Mouse (Mus musculus) heart, embryonic 14.5 days (tissue): ENCODE measurements around the gene S100a1. TPM values are rescaled to one million over a fixed set of nuclear protein-coding genes. Genes with fewer than 3 reads are reported as not detected.

Source experiments
- ATAC-seq: fragments of 200-750 bp; cut with Nextera tagmentation; 2 replicates; pipeline ENCODE4 v1.8.0; 2017; ENCODE audit warnings: low read depth, moderate TSS enrichment; ENCODE audit not compliant: insufficient number of reproducible peaks, insufficient read depth, low FRiP score
- H3K27ac ChIP-seq, 2 experiments: fragments of 200-500 bp in 1 of 2; fragments of 300-500 bp in 1 of 2; sonication (generic) in 1 of 2; replicated peaks in 1 of 2; 2 replicates each; pipeline ENCODE4 v1.5.1; 2012 to 2014; ENCODE audit warnings: low read depth in 2 of 2, low read length in 2 of 2, control low read depth in 1 of 2, mild to moderate bottlenecking in 1 of 2, mixed read lengths in 1 of 2; ENCODE audit not compliant: control insufficient read depth in 1 of 2, insufficient read depth in 1 of 2
- H3K27me3 ChIP-seq: fragments of 300-500 bp; sonication (generic); 2 replicates; pipeline ENCODE4 v1.6.1; 2014; ENCODE audit warnings: mild to moderate bottlenecking, low read length, control low read depth; ENCODE audit not compliant: control insufficient read depth, insufficient read depth
- H3K36me3 ChIP-seq: fragments of 300-500 bp; sonication (generic); 2 replicates; pipeline ENCODE4 v1.6.1; 2014; ENCODE audit warnings: mild to moderate bottlenecking, control low read depth, low read length, mixed read lengths; ENCODE audit not compliant: control insufficient read depth, insufficient read depth
- H3K4me1 ChIP-seq, 2 experiments: fragments of 200-500 bp in 1 of 2; fragments of 300-500 bp in 1 of 2; sonication (generic) in 1 of 2; 2 replicates each; pipeline ENCODE4 v1.6.1; 2012 to 2014; ENCODE audit warnings: low read length in 2 of 2, control low read depth in 1 of 2, mixed read lengths in 1 of 2; ENCODE audit not compliant: control insufficient read depth in 2 of 2, insufficient read depth in 2 of 2
- H3K4me2 ChIP-seq: fragments of 300-500 bp; sonication (generic); 2 replicates; pipeline ENCODE4 v1.6.1; 2014; ENCODE audit warnings: mild to moderate bottlenecking, low read length
- H3K4me3 ChIP-seq, 2 experiments: fragments of 200-500 bp in 1 of 2; fragments of 300-500 bp in 1 of 2; sonication (generic) in 1 of 2; 2 replicates each; pipeline ENCODE4 v1.5.1; 2012 to 2014; ENCODE audit warnings: low read length in 2 of 2, mild to moderate bottlenecking in 2 of 2, control low read depth in 1 of 2, low read depth in 1 of 2, moderate library complexity in 1 of 2; ENCODE audit not compliant: control insufficient read depth in 1 of 2, insufficient read depth in 1 of 2
- H3K9ac ChIP-seq: fragments of 300-500 bp; sonication (generic); 2 replicates; pipeline ENCODE4 v1.6.1; 2014; ENCODE audit warnings: mild to moderate bottlenecking, low read length
- H3K9me3 ChIP-seq: fragments of 300-500 bp; sonication (generic); 2 replicates; pipeline ENCODE4 v1.6.1; 2016; ENCODE audit warnings: low read length, control low read depth; ENCODE audit not compliant: control insufficient read depth
- WGBS: fragments of 180-500 bp; shearing (Covaris S2); extraction: QIAGEN DNeasy Blood & Tissue Kit; methylation state at CpG from one replicate; pipeline ENCODE4 v1.1.7; 2014; 5-methylcytosine and 5-hydroxymethylcytosine counted together
- polyA plus RNA-seq: library from polyadenylated mRNA; unstranded; fragments of >200 nt; fragmentation: Nextera tagmentation; extraction: Ambion mirVana; gene quantifications from 2 replicates; pipeline ENCODE4 v1.2.1, GENCODE M21; 2014

The S100a1 gene
- polyA plus RNA-seq, 1 experiment from 2014 or later = 319 TPM

GRCm38 (mm10) chr3:90464552-90465080, 49.6 kb downstream of the S100a1 start:
- Histone ChIP-seq H3K9me3 (no peaks in the 10 kb centered on the region), H3K4me2 (peak overlapping the region; percentile 93), H3K4me3 (peak overlapping the region; percentile 58 to 60), H3K27ac (0 out of 4 replicates have a peak overlapping the region, but pooled peaks of 1 of the 2 experiments have one; percentile 19), H3K36me3 (no peaks in the 10 kb centered on the region), H3K27me3 (peaks cover 20% of the 10 kb centered on the region), H3K9ac (peak overlapping the region; percentile 73), H3K4me1 (peaks cover 4 to 11% of the 10 kb centered on the region in 2 experiments; a peak in 2 of 4 replicates)
- ATAC-seq = no peak
- 14% methylated on average over 37 of the region's 37 CpGs for WGBS

- Histone ChIP-seq H3K4me3 (0 out of 4 replicates have a peak overlapping the region, but pooled peaks of 1 of the 2 experiments have one; percentile 2), H3K27ac (no peak overlapping the region), H3K27me3 (peaks cover 20% of the 10 kb centered on the region), H3K9ac (no peak overlapping the region), H3K4me2 (peak overlapping the region; percentile 93), H3K36me3 (peaks cover 3% of the 10 kb centered on the region; the same call in 1 of the 2 replicates), H3K4me1 (peaks cover 4 to 11% of the 10 kb centered on the region in 2 experiments; a peak in 2 of 4 replicates), H3K9me3 (no peaks in the 10 kb centered on the region)
- ATAC-seq = no peak
- WGBS = 12% methylated on average over 7 of the region's 7 CpGs
These were observed 51.6 kb downstream of the S100a1 start for GRCm38 (mm10) chr3:90462579-90462978.

- ATAC-seq = no peak
- H3K27me3 ChIP-seq = peaks cover 20% of the 10 kb centered on the region
- WGBS = 86% methylated on average over 3 of the region's 3 CpGs
These were observed 52.3 kb downstream of the S100a1 start for GRCm38 (mm10) chr3:90461935-90462334.

More at GRCm38 (mm10) chr3:90461935-90462334, 52.3 kb downstream of the S100a1 start:
- H3K4me1 ChIP-seq = peaks cover 4 to 11% of the 10 kb centered on the region in 2 experiments; a peak in 2 of 4 replicates
- no peak overlapping the region for H3K27ac ChIP-seq
- no peak overlapping the region for H3K4me2 ChIP-seq
- H3K9ac ChIP-seq = no peak overlapping the region
- H3K4me3 ChIP-seq = no peak overlapping the region
- H3K36me3 ChIP-seq = peaks cover 6% of the 10 kb centered on the region; the same call in 1 of the 2 replicates
- H3K9me3 ChIP-seq = no peaks in the 10 kb centered on the region

Other genes starting within 250 kb of the S100a1 start
- 5.4 and 5.6 TPM in 2 replicates for gene Dennd4b, start 249.2 kb downstream of the S100a1 start, polyA plus RNA-seq
- 8.2 and 9.4 TPM in 2 replicates for gene Gatad2b, start 221.2 kb downstream of the S100a1 start, polyA plus RNA-seq
- gene Slc27a3, start 124.5 kb downstream of the S100a1 start, polyA plus RNA-seq = 4.3 and 4.6 TPM in 2 replicates
- 21.0 and 22.1 TPM in 2 replicates for gene Ints3, start 80.8 kb downstream of the S100a1 start, polyA plus RNA-seq
- 11.6 and 11.8 TPM in 2 replicates for gene Npr1, start 48.5 kb downstream of the S100a1 start, polyA plus RNA-seq
- 110 and 112 TPM in 2 replicates for gene Ilf2, start 38.3 kb downstream of the S100a1 start, polyA plus RNA-seq
- gene Snapin, start 23.4 kb downstream of the S100a1 start, polyA plus RNA-seq = 83.8 and 89.3 TPM in 2 replicates
- gene Chtop, start 4.9 kb downstream of the S100a1 start, polyA plus RNA-seq = 60.2 and 65.7 TPM in 2 replicates
- gene S100a13, start within 50 bp of the S100a1 start, polyA plus RNA-seq = 86.9 and 99.9 TPM in 2 replicates
- gene S100a14, start 12.5 kb upstream of the S100a1 start, polyA plus RNA-seq = not detected in 2 replicates
- 80.7 and 84.0 TPM in 2 replicates for gene S100a16, start 22.9 kb upstream of the S100a1 start, polyA plus RNA-seq
- gene S100a3, start 46.2 kb upstream of the S100a1 start, polyA plus RNA-seq = 0.32 TPM in 2 replicates
- not detected in 2 replicates for gene S100a2, start 75.9 kb upstream of the S100a1 start, polyA plus RNA-seq
- gene Gm42674, start 87.5 kb upstream of the S100a1 start, polyA plus RNA-seq = not detected in 2 replicates
- gene S100a4, start 89.4 kb upstream of the S100a1 start, polyA plus RNA-seq = 2.5 and 3.8 TPM in 2 replicates
- gene S100a5, start 94.1 kb upstream of the S100a1 start, polyA plus RNA-seq = not detected in 2 replicates
- 43.9 and 49.8 TPM in 2 replicates for gene S100a6, start 98.5 kb upstream of the S100a1 start, polyA plus RNA-seq
- not detected in 2 replicates for gene S100a7a, start 139.6 kb upstream of the S100a1 start, polyA plus RNA-seq
- 6.5 and 13.7 TPM in 2 replicates for gene S100a8, start 154.6 kb upstream of the S100a1 start, polyA plus RNA-seq
- gene S100a9, start 181.3 kb upstream of the S100a1 start, polyA plus RNA-seq = 2.7 and 11.4 TPM in 2 replicates
- gene Pglyrp4, start 212.5 kb upstream of the S100a1 start, polyA plus RNA-seq = not detected in 2 replicates